Mouse (Mus musculus) ES-Bruce4 (cell line): ENCODE measurements around the gene Olr1.

Source experiments
- CTCF ChIP-seq: IDR thresholded peaks from one replicate; pipeline ENCODE4 v1.8.1; 2011; ENCODE audit warnings: low read depth, low read length
- EP300 ChIP-seq: IDR thresholded peaks from 2 replicates; pipeline ENCODE4 v1.6.1; 2011; ENCODE audit warnings: low read depth, low read length; ENCODE audit not compliant: insufficient read depth
- POLR2A ChIP-seq: IDR thresholded peaks from one replicate; pipeline ENCODE4 v1.8.1; 2011; ENCODE audit warnings: low read length; ENCODE audit not compliant: insufficient read depth

DNA sequence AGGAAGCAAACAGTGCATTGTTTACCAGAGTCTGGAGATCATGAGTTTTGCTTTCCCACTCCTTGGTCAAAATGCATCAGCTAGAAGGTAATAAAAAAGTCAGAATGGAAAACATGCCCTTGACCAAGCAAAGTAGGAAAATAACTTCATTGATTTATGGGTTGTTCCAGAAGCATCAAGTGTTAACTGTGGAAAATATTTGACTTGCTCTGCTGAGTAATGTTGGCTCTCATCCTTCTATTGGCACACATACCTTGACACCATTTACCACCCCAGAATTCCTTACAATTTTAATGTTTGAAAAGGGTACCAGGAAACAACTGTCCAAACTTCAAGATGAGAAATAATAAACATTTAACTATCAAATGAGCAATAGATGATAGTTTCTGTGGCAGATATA, 19.1 kb upstream of the Olr1 start:
- TF ChIP-seq CTCF (no peak), EP300 (no peak), POLR2A (no peak)
